Mouse (Mus musculus) liver, embryonic 14.5 days (tissue): ENCODE results near the gene Uba1.

Source experiments
- CTCF ChIP-seq: IDR thresholded peaks from 2 replicates; pipeline ENCODE4 v1.5.1; 2016; ENCODE audit warnings: antibody characterized with exemption, low read depth, control low read depth
- EP300 ChIP-seq: IDR thresholded peaks from 2 replicates; pipeline ENCODE4 v1.6.1; 2016; ENCODE audit warnings: antibody characterized with exemption, low read depth

DNA sequence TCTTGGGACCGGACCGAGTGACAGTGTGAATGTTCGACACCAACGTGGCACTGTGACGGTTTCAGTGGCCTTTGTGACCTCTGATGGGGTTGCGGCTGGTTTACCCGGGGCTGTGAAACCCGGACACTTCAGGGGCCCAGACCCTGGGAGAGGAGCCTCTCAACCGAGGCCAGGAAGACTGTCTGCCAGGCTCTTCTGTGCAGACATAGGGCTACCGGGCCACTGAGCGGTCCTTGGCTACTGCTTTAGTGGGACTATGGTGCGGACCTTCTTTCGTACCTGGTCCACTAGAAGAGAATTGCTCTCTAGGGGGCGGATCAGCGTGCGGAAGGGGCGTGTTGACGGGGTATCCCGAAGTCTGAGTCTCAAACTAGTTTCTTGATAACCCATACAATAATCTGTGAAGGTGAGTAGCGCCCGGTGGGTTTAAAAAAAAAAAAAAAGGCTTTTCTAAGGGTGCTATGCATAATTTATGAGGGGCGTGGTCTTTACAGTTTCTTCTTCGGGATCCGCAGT, 823 bp downstream of the Uba1 start:
- TF ChIP-seq CTCF = no peak
- no peak for TF ChIP-seq EP300
